ENCODE assay signal across 24 mouse cellular contexts in the genomic region with DNA sequence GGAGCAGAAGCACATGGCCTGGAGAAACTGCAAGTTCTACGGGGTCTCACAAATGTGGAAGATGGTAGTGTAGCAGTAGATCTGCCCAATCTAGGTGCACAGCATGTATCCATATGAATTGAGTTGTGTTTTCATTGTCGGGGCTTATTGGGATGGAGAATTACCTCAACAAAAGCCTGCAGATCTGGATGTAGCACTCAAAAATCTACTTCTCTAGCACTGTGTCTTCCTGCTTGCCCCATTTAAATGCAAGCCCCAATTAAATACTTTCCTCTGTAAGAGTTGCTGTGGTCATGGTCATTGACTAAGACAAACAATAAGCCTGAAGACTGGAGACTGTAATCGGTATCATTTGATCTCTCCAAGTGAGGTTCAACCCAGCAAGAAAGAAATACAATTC.
DNase-seq lines count a peak whose midpoint lies in the region; ATAC-seq and TF ChIP-seq lines count a peak whose summit lies in the region.
"Had no signal": no experiment of that assay in that cellular context is flagged by ENCODE, and none has a peak within 500 bp of the region (broad histone marks: within the 10 kb centered on the region; RNA-seq: fewer than 3 reads in every experiment).

No protein-coding gene starts in this region.

- in situ Hi-C loops in ES-E14 (cut with MboI; ENCODE audit: low sequenced_read_pairs in 2 of 2, unreplicated experiment in 2 of 2): no loop called here

- H3K4me2 ChIP-seq in kidney, embryonic 16.5 days (replicated peaks; ENCODE audit: low read depth, low read length): no peak overlapping the region
- H3K4me2 ChIP-seq: embryonic facial prominence, embryonic 13.5 days; embryonic facial prominence, embryonic 15.5 days; forebrain, embryonic 12.5 days had no signal

- no peaks in the 10 kb centered on the region for H3K36me3 ChIP-seq in kidney, embryonic 16.5 days (ENCODE audit: insufficient read depth, low read length)
- H3K36me3 ChIP-seq in ES-E14 (ENCODE audit: control insufficient read depth, insufficient read depth, low read length, poor library complexity, severe bottlenecking): no peaks in the 10 kb centered on the region
- H3K36me3 ChIP-seq: embryonic facial prominence, embryonic 13.5 days; embryonic facial prominence, embryonic 15.5 days; forebrain, embryonic 10.5 days; forebrain, embryonic 12.5 days had no signal

- no peaks in the 10 kb centered on the region for H3K4me1 ChIP-seq in kidney, embryonic 16.5 days (ENCODE audit: insufficient read depth, low read length)
- no peaks in the 10 kb centered on the region for H3K4me1 ChIP-seq in ES-E14 (ENCODE audit: control insufficient read depth in 2 of 2, insufficient read depth in 2 of 2, low read length in 2 of 2, poor library complexity in 1 of 2)
- H3K4me1 ChIP-seq: embryonic facial prominence, embryonic 13.5 days; embryonic facial prominence, embryonic 15.5 days; forebrain, embryonic 12.5 days had no signal

- H3K27ac ChIP-seq in kidney, embryonic 16.5 days (ENCODE audit: low read length): no peak overlapping the region
- H3K27ac ChIP-seq in ES-E14 (ENCODE audit: insufficient read depth, low read depth, low read length, poor library complexity, severe bottlenecking): peak overlapping the region; percentile 63; the same call in 1 of the 2 replicates
- H3K27ac ChIP-seq: embryonic facial prominence, embryonic 13.5 days; embryonic facial prominence, embryonic 15.5 days; forebrain, embryonic 10.5 days; forebrain, embryonic 12.5 days had no signal

- WGBS in kidney, embryonic 16.5 days: 60% methylated on average over 3 of the region's 3 CpGs

- H3K4me3 ChIP-seq in kidney, embryonic 16.5 days (ENCODE audit: low read length): no peak overlapping the region
- H3K4me3 ChIP-seq in ES-E14 (ENCODE audit: insufficient read depth in 1 of 2, low read depth in 1 of 2, low read length in 2 of 2, poor library complexity in 1 of 2, severe bottlenecking in 1 of 2): no peak overlapping the region
- H3K4me3 ChIP-seq: embryonic facial prominence, embryonic 13.5 days; embryonic facial prominence, embryonic 15.5 days; erythroblast, embryonic 14.5 days; forebrain, embryonic 10.5 days; forebrain, embryonic 12.5 days had no signal

- ATAC-seq in kidney, embryonic 16.5 days (ENCODE audit: low FRiP score, low TSS enrichment): peak; percentile 27; the same call in 1 of the 2 replicates
- ATAC-seq: CD4-positive, CD25-positive, alpha-beta regulatory T cell, adult 4 months; forebrain, embryonic 14.5 days; forebrain, embryonic 16.5 days had no signal

- no peak overlapping the region for H3K9ac ChIP-seq in kidney, embryonic 16.5 days (replicated peaks; ENCODE audit: low read length)
- no peak overlapping the region for H3K9ac ChIP-seq in ES-E14 (ENCODE audit: insufficient read depth, low read depth, low read length, poor library complexity, severe bottlenecking)
- H3K9ac ChIP-seq: embryonic facial prominence, embryonic 13.5 days; embryonic facial prominence, embryonic 15.5 days; forebrain, embryonic 12.5 days had no signal

- no peaks in the 10 kb centered on the region for H3K9me3 ChIP-seq in kidney, embryonic 16.5 days (ENCODE audit: low read length)
- no peaks in the 10 kb centered on the region for H3K9me3 ChIP-seq in ES-E14 (ENCODE audit: control insufficient read depth, insufficient read depth, low read depth, low read length)
- H3K9me3 ChIP-seq: embryonic facial prominence, embryonic 13.5 days; embryonic facial prominence, embryonic 15.5 days; forebrain, embryonic 10.5 days; forebrain, embryonic 12.5 days had no signal

- H3K27me3 ChIP-seq in kidney, embryonic 16.5 days (ENCODE audit: insufficient read depth, low read length): no peaks in the 10 kb centered on the region
- H3K27me3 ChIP-seq: CH12.LX; embryonic facial prominence, embryonic 13.5 days; embryonic facial prominence, embryonic 15.5 days; forebrain, embryonic 12.5 days had no signal

- DNase-seq in kidney, adult 11 months: no peak
- peak; percentile 34 for DNase-seq in ES-E14 (ENCODE audit: low read depth, low spot score)
- DNase-seq in ZHBTc4 (ENCODE audit: low read depth, low spot score): peak; percentile 59
- no peak for DNase-seq in adrenal gland, adult 2 months
- no peak for DNase-seq in frontal cortex, postnatal 10 days (ENCODE audit: low spot score in 2 of 2)
- DNase-seq: adrenal gland, adult 8-10 months; adrenal gland, postnatal 14 days; adrenal gland, postnatal 36 days; B cell, adult 2 months; cerebellum, adult 11-12 months; cerebellum, adult 2 months; cerebellum, adult 9-10 months; cerebellum, postnatal 10 days; cerebellum, postnatal 25 days had no signal

TF ChIP-seq in ES-E14, 5 proteins besides CTCF, POLR2A, EP300 and RAD21:
- TF ChIP-seq ZNF384 (IDR thresholded peaks at IDR 0.05; ENCODE audit: low read depth, low read length) (no peak), HCFC1 (IDR thresholded peaks at IDR 0.05; ENCODE audit: borderline replicate concordance, insufficient read depth, low read length) (no peak), CHD2 (IDR thresholded peaks at IDR 0.05; ENCODE audit: low read depth, low read length) (no peak), MAFK (IDR thresholded peaks at IDR 0.05; ENCODE audit: insufficient read depth, low read depth, low read length) (no peak), ZC3H11A (IDR thresholded peaks at IDR 0.05; ENCODE audit: borderline replicate concordance, low read depth, low read length) (no peak)
TF ChIP-seq in ES-E14: peak in this region for 0.

Comparison
In these comparisons a context has a peak if more than half of its experiments do, and no peak if none do; other contexts are left out.
1. DNase-seq: peak in ES-E14 (single experiment) and ZHBTc4 (single experiment); none in kidney, adult 11 months (single experiment), adrenal gland, adult 2 months (single experiment) and frontal cortex, postnatal 10 days (0 of 2).